Mouse (Mus musculus): ENCODE results near the gene Cdk20.
A peak's percentile ranks its signal among the peaks of the same experiment; 100 is the strongest.

Gene Cdk20

DNA sequence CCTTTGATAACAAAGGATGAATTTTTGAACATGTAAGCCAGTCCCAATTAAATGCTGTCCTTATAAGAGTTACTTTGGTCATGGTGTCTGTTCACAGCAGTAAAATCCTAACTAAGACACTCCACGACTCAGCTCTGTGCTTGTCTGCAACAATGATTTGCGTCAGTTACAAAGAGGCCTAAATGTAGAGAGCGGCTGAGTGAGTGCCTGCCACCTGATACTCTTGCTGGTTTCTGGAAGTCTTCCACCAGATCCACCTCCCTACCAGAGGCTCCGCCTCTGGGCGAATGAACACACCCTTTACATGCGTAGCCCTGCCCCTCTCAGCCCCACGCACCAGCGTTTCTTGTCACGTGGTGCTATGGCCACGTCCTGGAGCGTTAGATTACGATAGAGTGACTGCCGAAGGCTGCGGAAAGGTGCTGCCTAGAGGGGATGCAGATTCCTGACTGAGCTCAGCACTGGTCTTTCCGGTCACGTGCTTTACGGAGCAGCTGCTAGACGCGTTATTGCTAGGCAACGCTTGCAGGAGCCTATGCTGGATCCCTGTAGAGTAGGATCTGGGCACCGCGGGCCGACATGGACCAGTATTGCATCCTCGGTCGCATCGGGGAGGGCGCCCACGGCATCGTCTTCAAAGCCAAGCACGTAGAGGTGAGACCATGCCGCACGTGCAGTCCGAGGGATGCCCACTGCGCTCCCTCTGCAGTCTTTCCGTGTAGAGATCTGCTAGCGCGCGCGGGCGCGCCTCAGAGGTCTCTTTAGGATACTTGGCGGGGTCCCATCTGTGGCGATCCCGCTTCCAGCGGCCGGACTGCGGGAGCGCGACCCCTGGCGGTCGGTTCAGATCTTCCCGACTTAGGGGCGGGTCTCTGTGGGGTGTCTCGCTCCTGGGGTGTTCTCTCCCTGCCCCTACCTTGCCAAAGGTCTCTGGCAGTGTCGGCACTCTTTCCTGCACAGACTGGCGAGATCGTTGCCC is at the start of gene Cdk20:
TSS of gene Cdk20 (plus strand) at position 298 of the 979 bp plus-strand sequence.
- DNase-seq = peak; percentile 97

DNA sequence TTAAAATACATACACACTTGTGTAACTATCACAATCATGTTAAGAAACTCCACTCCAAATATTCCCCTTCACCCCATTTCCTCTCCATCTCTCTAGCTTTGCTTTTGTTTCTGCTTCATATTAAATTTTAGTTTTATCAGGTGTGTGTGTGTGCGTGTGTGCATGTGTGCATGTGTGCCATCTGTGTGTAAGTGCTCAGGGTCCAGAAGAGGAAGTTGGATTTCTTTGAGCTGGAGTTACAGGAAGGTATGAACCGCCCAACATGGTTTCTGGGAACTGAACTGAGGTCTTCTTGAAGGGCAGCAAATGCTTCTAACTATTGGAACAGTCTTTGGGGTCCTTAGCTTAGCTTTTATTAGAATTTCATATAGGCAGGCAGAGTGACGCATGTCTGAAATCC is 47.2 kb upstream of the Cdk20 start:
- no peak for DNase-seq

DNA sequence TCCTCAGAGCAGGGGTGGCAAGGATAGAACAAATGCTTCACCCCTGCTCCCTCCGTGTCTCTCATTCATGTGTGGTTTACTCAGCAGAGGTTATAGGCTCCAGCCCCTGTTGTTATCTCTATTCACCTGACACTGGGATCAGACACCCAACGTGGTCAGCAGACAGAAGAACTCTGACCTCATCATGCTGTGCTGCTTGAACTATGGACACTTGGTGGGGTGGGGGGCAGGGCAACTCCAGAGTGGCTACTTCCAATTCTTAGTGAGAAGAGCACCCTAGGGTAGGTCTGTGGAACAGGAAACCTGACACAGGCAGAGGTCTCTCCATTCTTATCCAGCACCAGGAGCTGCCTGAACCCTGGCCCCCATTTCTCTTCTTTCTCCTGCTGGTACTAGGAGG is 46.1 kb upstream of the Cdk20 start:
- DNase-seq = no peak

DNA sequence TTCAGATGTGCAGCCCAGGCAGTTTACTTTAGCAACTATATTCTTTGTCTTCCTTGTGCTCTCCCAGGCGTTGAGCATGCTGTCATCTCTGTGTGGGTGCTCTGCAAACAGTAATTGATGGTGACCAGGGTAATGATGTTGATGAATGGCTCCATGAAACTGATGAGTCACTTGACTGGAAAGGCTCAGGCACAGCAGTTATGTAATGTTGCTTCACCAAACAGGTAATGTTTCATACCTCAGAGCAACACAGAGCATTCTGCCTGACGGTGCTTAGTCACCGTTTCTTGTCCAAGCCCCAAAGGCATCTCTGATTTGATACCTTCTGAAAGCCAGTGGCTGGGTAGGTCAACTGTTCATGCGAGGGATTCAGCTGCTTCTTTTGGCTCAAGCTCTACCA is 43.7 kb upstream of the Cdk20 start:
- DNase-seq = no peak

DNA sequence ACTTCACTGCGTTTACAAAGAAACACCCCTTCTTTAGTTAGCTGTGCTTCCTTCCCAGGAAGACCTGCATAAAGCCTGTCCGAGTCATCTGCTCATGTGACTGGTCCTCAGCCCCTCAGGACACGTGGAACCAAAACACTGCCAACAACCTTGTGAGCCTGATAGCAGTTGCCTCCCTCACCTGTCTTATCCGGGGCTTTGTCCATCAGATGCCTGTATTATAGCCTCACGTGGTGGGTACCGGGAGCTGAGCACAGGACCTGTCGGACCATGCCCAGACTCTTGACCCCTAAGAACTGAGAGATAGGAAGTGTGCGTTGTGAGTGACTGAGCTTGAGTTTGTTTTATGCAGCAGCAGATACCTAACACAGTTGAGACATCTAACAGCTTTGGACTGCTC is 35.1 kb upstream of the Cdk20 start:
- DNase-seq = no peak

DNA sequence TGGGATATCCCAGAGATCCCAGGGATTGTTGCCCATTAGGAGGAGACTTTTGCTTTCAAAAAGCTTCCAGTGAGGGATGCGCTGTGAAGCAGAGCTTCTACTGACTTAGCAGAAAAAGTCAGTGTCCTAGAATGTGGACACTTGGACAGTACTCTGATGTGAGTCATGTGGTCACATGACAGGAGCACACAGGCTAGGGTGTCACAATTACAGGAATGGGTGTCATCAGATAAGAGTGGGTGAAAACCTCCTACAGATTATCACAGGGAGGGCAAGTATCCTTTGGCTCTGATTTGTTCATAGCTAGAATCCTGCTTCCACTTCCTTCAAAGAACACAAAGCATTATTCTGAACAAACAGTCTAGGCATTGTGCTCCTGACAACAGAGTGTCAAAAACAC is 34.0 kb upstream of the Cdk20 start:
- DNase-seq = no peak

DNA sequence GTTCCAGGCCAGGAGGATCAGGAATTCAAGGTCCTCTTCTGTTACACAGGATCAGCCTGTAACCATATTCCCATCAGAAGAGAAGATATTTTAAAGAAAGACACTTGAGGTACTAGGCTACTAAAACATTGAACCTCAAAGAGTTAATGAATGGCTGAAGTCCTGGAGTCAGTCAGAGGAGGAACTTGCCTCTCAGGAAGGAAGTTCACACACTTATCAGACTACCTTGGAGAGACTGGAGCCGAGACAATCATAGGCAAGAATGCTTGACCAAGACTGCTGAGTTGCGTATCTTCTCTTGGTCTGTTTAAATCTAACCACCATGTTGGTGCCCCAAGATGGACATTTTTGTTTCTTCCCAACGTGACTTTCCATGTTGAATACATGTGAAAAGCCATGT is 32.2 kb upstream of the Cdk20 start:
- DNase-seq = no peak

DNA sequence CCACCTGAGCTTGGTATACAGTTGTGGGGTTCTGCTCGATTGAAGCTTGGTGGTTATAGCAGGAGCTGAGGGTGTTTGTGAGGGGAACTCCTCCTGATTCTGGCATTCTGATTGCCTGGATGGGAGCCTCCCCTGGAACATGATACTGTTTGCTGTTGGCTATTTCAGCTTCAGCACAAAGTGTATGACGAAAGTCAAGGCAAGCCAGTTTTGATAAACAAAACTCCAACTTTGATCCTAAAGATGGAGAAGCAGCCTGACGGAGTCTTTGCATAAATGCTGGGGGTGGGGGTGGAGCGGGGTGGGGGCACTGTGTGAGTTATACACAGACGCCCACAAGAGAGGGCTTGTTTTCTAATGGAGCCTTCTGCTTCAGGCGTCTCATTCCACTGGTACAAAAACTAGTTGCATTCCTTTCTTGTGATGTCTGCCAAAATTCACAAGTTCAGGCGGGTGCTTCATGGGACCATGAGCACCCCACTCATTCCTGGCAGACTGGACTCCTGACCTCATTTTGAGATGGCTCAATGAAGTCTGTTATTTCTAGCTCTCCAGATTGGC is 31.2 kb upstream of the Cdk20 start:
- DNase-seq = no peak

DNA sequence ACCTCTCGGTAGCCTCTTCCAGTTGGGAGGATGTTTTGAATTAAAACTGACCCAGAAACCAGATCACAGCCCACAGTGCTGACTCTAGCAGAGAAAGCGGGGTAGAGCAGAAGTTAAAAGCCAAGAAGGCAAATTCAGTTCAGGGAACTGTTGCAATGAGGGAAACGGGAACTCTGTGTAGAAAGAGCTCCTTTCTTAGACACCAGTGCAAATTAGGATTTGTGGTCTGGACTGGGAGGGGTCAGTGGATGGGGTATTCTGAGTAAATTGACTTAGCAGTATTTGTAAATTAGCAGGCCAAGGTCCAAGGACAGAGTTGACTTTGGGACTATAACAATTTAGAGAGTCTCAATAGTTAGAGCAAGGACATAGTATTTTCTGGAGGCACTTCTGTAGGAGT is 30.1 kb upstream of the Cdk20 start:
- DNase-seq = no peak

DNA sequence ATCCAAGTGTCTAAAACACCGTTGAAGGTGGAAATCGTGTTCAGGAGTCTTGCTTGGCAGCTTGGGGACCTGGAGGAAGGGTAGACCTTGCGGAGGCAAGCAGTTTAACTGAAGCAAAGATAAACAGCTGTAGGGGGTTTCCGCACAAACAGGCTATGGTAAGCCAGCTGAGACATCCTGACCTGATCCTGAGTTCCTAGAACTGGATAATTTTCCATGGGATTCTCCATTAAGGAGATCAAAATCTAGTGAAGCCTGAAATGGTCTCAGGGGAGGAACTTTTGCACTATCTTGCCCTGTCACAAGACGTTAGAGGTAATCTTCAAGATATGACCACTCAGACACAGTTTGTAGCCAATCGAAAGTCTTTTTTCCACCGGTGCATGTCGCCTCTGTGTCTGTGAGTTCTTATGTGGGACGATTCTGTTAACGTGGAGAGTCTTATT is 29.6 kb upstream of the Cdk20 start:
- no peak for DNase-seq

DNA sequence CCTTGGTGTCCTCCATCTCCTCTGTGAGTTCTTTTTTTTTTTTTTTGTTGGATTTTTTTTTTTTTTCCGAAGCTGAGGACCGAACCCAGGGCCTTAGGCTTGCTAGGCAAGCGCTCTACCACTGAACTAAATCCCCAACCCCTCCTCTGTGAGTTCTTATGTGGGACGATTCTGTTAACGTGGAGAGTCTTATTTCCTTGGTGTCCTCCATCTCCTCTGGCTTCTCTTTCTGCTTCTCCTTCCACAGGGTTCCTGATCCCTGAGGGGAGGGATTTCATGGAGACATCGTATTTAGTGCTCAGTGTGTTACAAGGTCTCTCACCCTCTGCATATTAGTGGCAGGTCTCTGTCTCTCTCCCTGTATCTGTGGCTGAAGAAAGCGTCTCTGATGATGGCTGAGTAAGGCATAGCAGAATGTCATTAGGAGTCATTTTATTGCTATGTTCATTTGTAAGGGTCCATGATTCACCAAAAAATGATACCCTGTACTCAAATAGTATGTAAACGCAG is 29.1 kb upstream of the Cdk20 start:
- no peak for DNase-seq

DNA sequence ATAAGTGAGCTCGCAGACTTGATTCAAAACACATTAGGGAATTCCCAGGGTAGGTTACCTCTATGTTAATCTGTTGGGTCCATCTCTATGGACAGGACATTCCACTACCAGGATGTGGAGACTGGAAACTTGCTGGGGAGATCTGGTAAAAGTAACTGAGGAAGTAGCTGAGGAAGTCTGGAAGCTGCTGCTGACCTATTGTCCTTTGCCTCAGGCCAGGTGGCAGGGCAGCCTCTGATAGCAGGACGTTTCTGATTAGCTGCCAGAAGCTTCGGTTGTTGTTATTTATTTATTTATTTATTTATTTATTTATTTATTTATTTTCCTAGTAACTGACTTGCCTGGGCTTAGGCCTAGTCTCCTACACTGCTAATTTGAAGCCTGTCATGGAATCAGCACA is 28.6 kb upstream of the Cdk20 start:
- DNase-seq = no peak

DNA sequence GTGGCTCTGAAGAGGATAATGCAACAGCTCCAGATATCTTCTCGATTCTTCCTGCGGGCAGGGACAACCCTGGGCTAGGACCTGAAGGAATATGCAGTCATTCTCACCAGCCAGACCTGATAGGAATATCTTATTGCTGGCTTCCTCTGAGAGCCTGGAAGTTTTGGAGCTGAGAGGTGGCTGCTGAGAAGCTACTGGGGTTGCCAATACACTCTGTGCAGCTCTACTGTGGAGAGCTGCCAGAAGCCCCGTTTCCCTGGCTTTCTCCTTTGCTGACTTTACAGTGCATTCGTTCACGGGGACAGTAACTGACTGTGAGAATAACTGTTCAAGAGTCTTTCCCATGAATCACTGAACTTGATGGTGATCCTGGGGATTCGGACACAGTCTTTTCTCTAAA is 26.6 kb upstream of the Cdk20 start:
- no peak for DNase-seq

DNA sequence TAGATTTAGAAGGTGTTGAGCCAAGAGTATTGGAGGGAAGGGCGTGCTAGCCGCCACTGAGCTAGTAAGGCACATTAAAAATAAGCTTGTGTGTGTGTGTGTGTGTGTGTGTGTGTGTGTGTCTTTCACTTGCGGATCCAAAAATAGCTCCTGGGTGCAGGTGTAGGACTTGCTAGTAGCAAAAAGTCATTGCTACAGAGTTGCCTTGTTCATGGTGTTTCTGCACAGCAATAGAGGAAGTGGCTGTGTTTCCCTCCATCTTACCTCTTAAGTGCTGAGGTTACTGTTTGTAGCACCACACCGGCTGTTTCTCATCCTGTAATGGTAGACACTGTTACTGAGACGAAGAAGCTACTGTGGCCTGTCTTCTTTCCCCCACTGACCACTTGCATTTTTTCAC is 24.1 kb upstream of the Cdk20 start:
- DNase-seq = no peak

DNA sequence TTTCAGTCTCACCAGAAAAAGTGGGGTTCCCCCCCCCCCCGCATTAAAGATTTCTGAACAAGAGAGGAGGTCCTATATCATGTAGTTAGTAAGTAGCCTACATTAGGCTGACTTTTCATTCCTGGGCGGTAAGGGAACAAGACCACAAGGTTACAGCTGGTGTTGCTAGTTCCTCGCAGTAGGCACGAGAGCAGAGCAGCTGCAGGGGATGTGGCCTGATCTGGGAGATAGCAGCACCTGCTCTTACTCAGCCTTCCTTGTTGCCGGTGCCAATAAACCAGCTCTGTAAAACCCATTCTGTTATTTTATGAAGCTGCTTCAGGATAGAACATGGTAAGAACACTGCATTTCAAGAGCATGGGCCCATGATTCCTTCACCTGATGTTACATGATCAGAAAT is 21.5 kb upstream of the Cdk20 start:
- DNase-seq = no peak

DNA sequence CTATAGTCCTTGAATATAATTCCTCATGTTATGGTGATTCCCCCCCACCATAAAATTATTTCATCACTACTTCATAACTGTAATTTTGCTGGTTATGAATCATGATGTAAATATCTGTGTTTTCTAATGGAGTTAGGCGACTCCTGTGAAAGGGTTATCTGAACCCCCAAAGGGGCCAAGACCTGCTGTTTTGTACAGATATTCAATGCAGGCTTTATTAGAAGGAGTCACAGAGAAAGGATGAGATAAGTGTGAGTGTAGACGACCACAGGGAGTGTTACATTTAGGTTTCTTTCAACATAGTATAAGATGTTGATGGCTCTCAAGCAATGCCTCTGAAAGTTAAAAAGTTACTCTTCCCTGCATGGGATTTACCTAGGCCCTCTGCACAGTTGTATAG is 20.8 kb upstream of the Cdk20 start:
- no peak for DNase-seq

DNA sequence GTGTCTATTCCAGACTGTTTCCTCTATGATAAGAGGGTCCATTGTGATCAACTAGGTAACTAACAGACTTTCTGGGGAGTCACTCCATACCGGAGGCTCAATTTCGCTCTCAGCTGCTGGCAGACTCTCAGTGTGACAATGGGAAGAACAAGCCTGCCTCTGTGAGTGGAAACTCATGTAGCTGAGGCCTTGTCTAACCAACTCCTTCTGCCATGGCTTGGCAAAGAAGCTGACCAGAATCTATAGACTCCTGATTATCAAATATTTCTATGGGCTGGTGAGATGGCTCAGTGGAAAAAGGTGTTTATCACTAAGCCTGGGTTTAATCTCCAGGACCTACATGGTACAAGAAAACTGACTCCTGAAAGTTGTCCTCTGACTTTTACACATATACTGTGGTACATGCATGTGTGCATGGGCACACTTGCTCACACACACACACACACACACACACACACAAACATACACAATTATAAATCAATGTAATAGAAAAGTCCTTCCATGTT is 19.3 kb upstream of the Cdk20 start:
- DNase-seq = no peak

DNA sequence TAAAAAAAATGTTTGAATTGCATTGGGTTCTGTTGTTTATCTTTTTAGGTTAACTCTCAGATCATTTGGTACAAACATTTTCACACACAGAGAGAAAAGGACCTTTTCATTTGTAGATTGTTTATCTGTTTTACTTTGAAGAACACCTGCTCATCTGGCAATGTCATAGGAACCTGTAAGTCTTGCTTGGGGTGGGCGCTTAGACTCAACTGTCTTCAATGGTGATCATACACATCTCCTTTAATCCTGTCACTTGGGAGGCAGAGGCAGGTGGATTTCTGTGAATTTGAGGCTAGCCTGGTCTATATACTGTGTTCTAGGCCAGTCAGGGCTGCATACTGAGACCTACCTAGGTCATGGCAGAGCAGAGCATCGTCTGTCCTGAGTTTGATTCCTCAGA is 16.5 kb upstream of the Cdk20 start:
- DNase-seq = no peak

DNA sequence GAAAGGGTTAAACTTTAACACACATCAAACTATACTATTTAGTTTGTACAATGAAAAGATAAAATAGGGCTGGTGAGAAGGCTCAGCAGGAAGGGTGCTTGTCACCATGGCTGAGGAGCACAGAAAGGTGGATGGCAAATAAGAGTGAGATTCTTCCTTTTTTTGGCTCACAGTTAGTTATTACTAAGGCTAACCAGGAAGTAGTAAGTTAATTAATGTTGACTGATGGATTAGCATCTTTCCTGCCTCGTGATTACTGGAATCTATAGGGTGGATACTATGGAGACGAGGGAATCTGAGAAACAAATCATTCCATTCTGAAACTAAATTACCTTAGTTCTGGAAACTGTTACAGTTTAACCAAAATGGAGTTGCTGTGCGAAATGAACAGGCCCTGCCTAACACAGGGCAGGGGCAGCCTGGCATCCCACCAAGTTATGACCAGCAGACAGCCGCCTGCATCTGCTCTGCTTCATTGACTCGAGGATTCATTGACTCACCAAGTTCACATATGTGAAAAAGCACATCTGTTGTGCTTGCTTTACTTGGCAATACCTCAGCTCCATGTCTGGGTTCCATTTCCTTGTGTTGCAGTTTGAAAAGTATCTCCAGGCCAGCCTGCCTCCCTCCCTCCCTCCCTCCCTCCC is 15.0 kb upstream of the Cdk20 start:
- DNase-seq = no peak

DNA sequence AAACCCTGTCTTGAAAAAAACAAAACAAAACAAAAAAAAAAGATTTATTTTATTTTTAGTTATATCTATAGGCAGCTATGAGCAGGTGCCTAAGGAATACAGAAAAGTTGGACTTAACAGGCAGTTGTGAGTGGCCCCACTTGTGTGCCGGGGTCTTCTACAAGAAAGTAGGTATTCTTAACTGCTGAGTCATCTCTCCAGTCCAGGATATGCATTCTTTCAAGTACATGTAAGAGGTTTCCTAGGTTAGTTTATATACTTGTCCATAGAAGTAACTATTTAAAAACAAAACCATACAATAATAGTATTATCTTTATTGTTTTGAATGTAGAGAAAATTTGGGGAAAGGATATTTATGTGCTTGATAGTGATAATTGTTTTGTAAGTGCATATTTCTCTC is 11.3 kb upstream of the Cdk20 start:
- no peak for DNase-seq

DNA sequence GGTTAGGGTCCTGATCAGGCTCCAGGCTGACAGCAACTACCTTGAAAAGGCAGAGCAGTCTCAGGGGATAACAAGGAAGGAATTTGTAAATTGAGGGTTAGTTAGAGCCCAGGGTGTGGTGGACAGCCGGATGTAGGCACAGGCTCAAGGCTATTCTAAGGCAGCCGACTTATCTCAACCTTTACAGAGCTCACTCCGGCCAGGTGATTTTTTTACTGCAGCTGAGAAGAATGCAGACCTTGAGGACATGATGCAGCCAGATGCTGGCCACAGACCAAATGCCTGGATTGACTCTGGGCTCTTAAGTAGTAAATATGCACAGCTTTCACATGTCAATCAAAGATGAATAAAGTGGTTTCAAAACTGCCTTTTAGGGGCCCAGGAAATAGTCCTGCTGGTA is 10.7 kb upstream of the Cdk20 start:
- DNase-seq = no peak

DNA sequence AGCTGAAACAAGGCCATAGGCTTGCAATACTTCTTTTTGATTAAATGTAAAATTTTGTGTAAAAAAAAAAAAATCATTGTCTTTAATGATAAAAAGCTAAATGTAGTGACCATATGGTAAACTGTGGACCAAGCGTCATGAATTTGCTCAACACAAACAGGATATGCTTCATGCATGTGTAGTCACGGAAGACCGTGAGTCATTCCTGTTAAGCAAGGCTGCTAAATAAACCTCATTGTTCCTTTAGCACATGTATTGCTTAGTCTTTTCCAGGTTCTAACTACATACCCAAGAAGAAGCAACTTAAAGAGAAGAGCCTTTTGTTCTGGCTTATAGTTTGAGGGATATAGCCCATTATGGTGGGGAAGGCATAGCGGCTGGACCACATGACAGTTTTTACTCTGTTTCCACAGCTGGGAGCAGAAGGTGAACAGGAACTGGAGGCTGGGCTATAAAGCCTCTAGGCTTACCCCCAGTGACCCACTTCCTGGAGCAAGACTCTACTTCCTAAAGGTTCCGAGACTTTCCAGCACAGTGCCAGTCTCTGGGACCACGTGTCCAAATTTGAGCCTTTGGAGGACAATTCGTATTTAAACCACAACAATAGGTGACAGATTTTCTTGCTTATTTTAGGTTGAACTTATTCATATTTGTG is 10.0 kb upstream of the Cdk20 start:
- DNase-seq = no peak

DNA sequence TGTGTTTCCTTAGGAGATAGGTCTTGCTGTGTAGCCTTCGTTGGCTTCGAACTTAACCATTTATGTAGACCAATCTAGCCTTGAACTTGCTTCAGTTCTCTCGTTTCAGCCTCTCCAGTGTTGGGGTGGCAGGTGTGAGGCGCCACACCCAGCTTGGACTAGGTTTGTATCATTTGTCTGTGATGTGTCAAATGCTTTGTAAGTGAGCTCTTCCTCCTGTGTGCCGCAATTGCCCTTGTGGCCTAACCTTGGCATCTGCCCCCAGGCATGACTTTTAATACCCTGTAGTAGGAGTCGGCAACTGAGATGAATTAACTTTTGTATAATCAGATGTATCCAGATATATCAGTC is 9.5 kb upstream of the Cdk20 start:
- DNase-seq = no peak

All from right cerebral cortex, adult 18-20 months (tissue).